Mouse (Mus musculus) cerebellum, adult 2 months (tissue): ENCODE data around the gene Msh3.

Experiments
- CTCF ChIP-seq: fragments of 200-500 bp; IDR thresholded peaks from 2 replicates; pipeline ENCODE4 v1.5.1; 2011; ENCODE audit warnings: low read depth, mild to moderate bottlenecking, control low read depth, low read length, moderate library complexity, borderline replicate concordance; ENCODE audit not compliant: insufficient read depth
- POLR2A ChIP-seq: fragments of 200-500 bp; IDR thresholded peaks from 2 replicates; pipeline ENCODE4 v1.6.1; 2011; ENCODE audit warnings: low read length, control low read depth, borderline replicate concordance; ENCODE audit not compliant: insufficient read depth

- TF ChIP-seq POLR2A = no peak
- no peak for TF ChIP-seq CTCF
Observed at GRCm38 (mm10) chr13:92314613-92315012, 40.2 kb downstream of the Msh3 start.
